Mouse (Mus musculus) MEL (cell line): ENCODE results near the gene Zeb2. TPM values are rescaled to one million over a fixed set of nuclear protein-coding genes. Genes with fewer than 3 reads are reported as not detected.

Source experiments
- DNase-seq: peaks from one replicate; pipeline ENCODE4 v3.0.0; 2011; ENCODE audit warnings: low read depth, low spot score
- H3K27ac ChIP-seq: 2 replicates; pipeline ENCODE4 v1.5.1; 2012; ENCODE audit warnings: low read depth, mild to moderate bottlenecking, control low read depth, low read length, moderate library complexity; ENCODE audit not compliant: control insufficient read depth
- H3K27me3 ChIP-seq, 2 experiments: fragments of 150-350 bp in 1 of 2; sonication (generic) in 1 of 2; 2 replicates each; pipeline ENCODE4 v1.6.1; 2012; ENCODE audit warnings: low read length in 2 of 2, mild to moderate bottlenecking in 2 of 2, improper control_type of control experiment in 1 of 2, moderate library complexity in 1 of 2; ENCODE audit not compliant: insufficient read depth in 2 of 2, control insufficient read depth in 1 of 2
- H3K36me3 ChIP-seq, 2 experiments: 2 replicates each; pipeline ENCODE4 v1.6.1; 2012 to 2014; ENCODE audit warnings: low read length in 2 of 2, improper control_type of control experiment in 1 of 2, inconsistent platforms in 1 of 2, mild to moderate bottlenecking in 1 of 2; ENCODE audit not compliant: insufficient read depth in 2 of 2, control insufficient read depth in 1 of 2
- H3K4me1 ChIP-seq, 2 experiments: fragments of 150-350 bp in 1 of 2; sonication (generic) in 1 of 2; 2 replicates each; pipeline ENCODE4 v1.6.1; 2012; ENCODE audit warnings: low read length in 2 of 2, improper control_type of control experiment in 1 of 2, mild to moderate bottlenecking in 1 of 2; ENCODE audit not compliant: insufficient read depth in 2 of 2, control insufficient read depth in 1 of 2
- H3K4me3 ChIP-seq, 2 experiments: fragments of 150-350 bp in 1 of 2; sonication (generic) in 1 of 2; 2 replicates each; pipeline ENCODE4 v1.5.1; 2012; ENCODE audit warnings: low read depth in 2 of 2, low read length in 2 of 2, mild to moderate bottlenecking in 2 of 2, moderate library complexity in 2 of 2, control low read depth in 1 of 2, improper control_type of control experiment in 1 of 2; ENCODE audit not compliant: control insufficient read depth in 1 of 2, insufficient read depth in 1 of 2
- H3K79me2 ChIP-seq: 2 replicates; pipeline ENCODE4 v1.6.1; 2012; ENCODE audit warnings: mild to moderate bottlenecking, low read length, moderate library complexity; ENCODE audit not compliant: control insufficient read depth, poor library complexity, insufficient read depth
- H3K9ac ChIP-seq: 2 replicates; pipeline ENCODE4 v1.6.1; 2012; ENCODE audit warnings: low read depth, mild to moderate bottlenecking, control low read depth, low read length, moderate library complexity; ENCODE audit not compliant: control insufficient read depth, poor library complexity, severe bottlenecking
- H3K9me3 ChIP-seq: fragments of 150-350 bp; sonication (generic); replicated peaks from 2 replicates; pipeline ENCODE4 v1.6.1; 2012; ENCODE audit warnings: mild to moderate bottlenecking, low read length, improper control_type of control experiment, moderate library complexity; ENCODE audit not compliant: insufficient read depth
- BHLHE40 ChIP-seq: IDR thresholded peaks from 2 replicates; pipeline ENCODE4 v1.6.1; 2012; ENCODE audit warnings: low read depth, mild to moderate bottlenecking, inconsistent platforms, low read length, improper control_type of control experiment, borderline replicate concordance
- CHD1 ChIP-seq: IDR thresholded peaks from 2 replicates; pipeline ENCODE4 v1.6.1; 2012; ENCODE audit warnings: low read depth, mild to moderate bottlenecking, inconsistent platforms, low read length, improper control_type of control experiment
- CTCF ChIP-seq, 3 experiments: IDR thresholded peaks in 2 of 3; conservative IDR thresholded peaks in 1 of 3; 2 replicates each; pipeline ENCODE4 v1.5.1; 2011 to 2012; ENCODE audit warnings: low read length in 3 of 3, low read depth in 2 of 3, mild to moderate bottlenecking in 2 of 3, improper control_type of control experiment in 1 of 3, inconsistent platforms in 1 of 3, mixed read lengths in 1 of 3, moderate library complexity in 1 of 3; ENCODE audit not compliant: control insufficient read depth in 1 of 3, insufficient read depth in 1 of 3, poor library complexity in 1 of 3, severe bottlenecking in 1 of 3
- E2F4 ChIP-seq: IDR thresholded peaks from 2 replicates; pipeline ENCODE4 v1.6.1; 2011; ENCODE audit warnings: low read depth, low read length, improper control_type of control experiment, borderline replicate concordance
- ELF1 ChIP-seq: IDR thresholded peaks from 2 replicates; pipeline ENCODE4 v1.6.1; 2014; ENCODE audit warnings: low read depth, mild to moderate bottlenecking, inconsistent platforms, low read length, improper control_type of control experiment, moderate library complexity
- EP300 ChIP-seq, 2 experiments: IDR thresholded peaks; 2 replicates each; pipeline ENCODE4 v1.6.1; 2011; ENCODE audit warnings: improper control_type of control experiment in 2 of 2, low read length in 2 of 2, low read depth in 1 of 2, mild to moderate bottlenecking in 1 of 2
- ETS1 ChIP-seq: IDR thresholded peaks from 2 replicates; pipeline ENCODE4 v1.6.1; 2012; ENCODE audit warnings: low read depth, mild to moderate bottlenecking, inconsistent platforms, low read length, improper control_type of control experiment, moderate library complexity
- GATA1 ChIP-seq: IDR thresholded peaks from 2 replicates; pipeline ENCODE4 v1.6.1; 2011; ENCODE audit warnings: low read depth, low read length, improper control_type of control experiment
- HCFC1 ChIP-seq: IDR thresholded peaks from 2 replicates; pipeline ENCODE4 v1.6.1; 2012; ENCODE audit warnings: low read depth, mild to moderate bottlenecking, inconsistent platforms, low read length, improper control_type of control experiment, moderate library complexity
- KAT2A ChIP-seq: conservative IDR thresholded peaks from 2 replicates; pipeline ENCODE4 v1.6.1; 2012; ENCODE audit warnings: low read depth, low read length, improper control_type of control experiment, inconsistent platforms
- MAX ChIP-seq: IDR thresholded peaks from 2 replicates; pipeline ENCODE4 v1.6.1; 2011; ENCODE audit warnings: low read length, improper control_type of control experiment
- MAZ ChIP-seq: IDR thresholded peaks from 2 replicates; pipeline ENCODE4 v1.6.1; 2012; ENCODE audit warnings: low read depth, mild to moderate bottlenecking, inconsistent platforms, low read length, improper control_type of control experiment
- MXI1 ChIP-seq: IDR thresholded peaks from 2 replicates; pipeline ENCODE4 v1.6.1; 2011; ENCODE audit warnings: mild to moderate bottlenecking, low read depth, low read length, improper control_type of control experiment
- MYB ChIP-seq: IDR thresholded peaks from 2 replicates; pipeline ENCODE4 v1.6.1; 2011; ENCODE audit warnings: mild to moderate bottlenecking, low read depth, low read length, improper control_type of control experiment
- MYC ChIP-seq: IDR thresholded peaks from 2 replicates; pipeline ENCODE4 v1.6.1; 2011; ENCODE audit warnings: low read depth, mild to moderate bottlenecking, low read length, improper control_type of control experiment, moderate library complexity
- NELFE ChIP-seq: IDR thresholded peaks from 2 replicates; pipeline ENCODE4 v1.6.1; 2011; ENCODE audit warnings: low read depth, low read length, improper control_type of control experiment
- NRF1 ChIP-seq: IDR thresholded peaks from 2 replicates; pipeline ENCODE4 v1.6.1; 2014; ENCODE audit warnings: low read depth, mild to moderate bottlenecking, inconsistent platforms, low read length, improper control_type of control experiment, moderate library complexity; ENCODE audit not compliant: poor library complexity, insufficient read depth, severe bottlenecking
- POLR2A ChIP-seq, 2 experiments: IDR thresholded peaks; 2 replicates each; pipeline ENCODE4 v1.6.1; 2011 to 2012; ENCODE audit warnings: low read length in 2 of 2, mild to moderate bottlenecking in 2 of 2, control low read depth in 1 of 2, improper control_type of control experiment in 1 of 2, low read depth in 1 of 2, moderate library complexity in 1 of 2; ENCODE audit not compliant: control insufficient read depth in 1 of 2, insufficient read depth in 1 of 2, poor library complexity in 1 of 2
- POLR2AphosphoS2 ChIP-seq: IDR thresholded peaks from 2 replicates; pipeline ENCODE4 v1.6.1; 2011; ENCODE audit warnings: low read length, improper control_type of control experiment
- RCOR1 ChIP-seq: IDR thresholded peaks from 2 replicates; pipeline ENCODE4 v1.6.1; 2012; ENCODE audit warnings: low read depth, mild to moderate bottlenecking, inconsistent platforms, low read length, improper control_type of control experiment
- SIN3A ChIP-seq: IDR thresholded peaks from 2 replicates; pipeline ENCODE4 v1.6.1; 2012; ENCODE audit warnings: low read length, improper control_type of control experiment, inconsistent platforms
- SMC3 ChIP-seq: IDR thresholded peaks from 2 replicates; pipeline ENCODE4 v1.6.1; 2011; ENCODE audit warnings: low read depth, low read length, improper control_type of control experiment
- TAL1 ChIP-seq: IDR thresholded peaks from 2 replicates; pipeline ENCODE4 v1.6.1; 2012; ENCODE audit warnings: mild to moderate bottlenecking, inconsistent platforms, low read length, moderate library complexity, mixed read lengths
- TBP ChIP-seq: IDR thresholded peaks from 2 replicates; pipeline ENCODE4 v1.8.0; 2011; ENCODE audit warnings: low read depth, low read length, improper control_type of control experiment
- TCF12 ChIP-seq: IDR thresholded peaks from 2 replicates; pipeline ENCODE4 v1.6.1; 2014; ENCODE audit warnings: low read depth, mild to moderate bottlenecking, inconsistent platforms, low read length, improper control_type of control experiment, moderate library complexity
- UBTF ChIP-seq: IDR thresholded peaks from 2 replicates; pipeline ENCODE4 v1.6.1; 2012; ENCODE audit warnings: low read depth, mild to moderate bottlenecking, inconsistent platforms, low read length, improper control_type of control experiment, moderate library complexity, borderline replicate concordance; ENCODE audit not compliant: insufficient read depth
- USF1 ChIP-seq: IDR thresholded peaks from 2 replicates; pipeline ENCODE4 v1.6.1; 2014; ENCODE audit warnings: low read depth, mild to moderate bottlenecking, inconsistent platforms, low read length, improper control_type of control experiment, moderate library complexity
- ZC3H11A ChIP-seq: IDR thresholded peaks from 2 replicates; pipeline ENCODE4 v1.6.1; 2012; ENCODE audit warnings: low read depth, mild to moderate bottlenecking, inconsistent platforms, low read length, improper control_type of control experiment
- ZKSCAN1 ChIP-seq: IDR thresholded peaks from 2 replicates; pipeline ENCODE4 v1.6.1; 2012; ENCODE audit warnings: low read depth, mild to moderate bottlenecking, inconsistent platforms, low read length, improper control_type of control experiment, moderate library complexity
- ZMIZ1 ChIP-seq: IDR thresholded peaks from 2 replicates; pipeline ENCODE4 v1.6.1; 2012; ENCODE audit warnings: low read depth, mild to moderate bottlenecking, inconsistent platforms, low read length, improper control_type of control experiment, moderate library complexity
- ZNF384 ChIP-seq: IDR thresholded peaks from 2 replicates; pipeline ENCODE4 v1.6.1; 2012; ENCODE audit warnings: low read depth, mild to moderate bottlenecking, inconsistent platforms, low read length, improper control_type of control experiment
- polyA plus RNA-seq, 2 experiments: library from polyadenylated mRNA; stranded (reverse) in 1 of 2; unstranded in 1 of 2; fragments of >175 nt in 1 of 2; fragments of >200 nt in 1 of 2; gene quantifications; 2 replicates each; pipeline versions ENCODE4 v1.2.1 to v1.2.4; 2012; ENCODE audit warnings: low replicate concordance in 2 of 2, low read depth in 1 of 2; ENCODE audit not compliant: insufficient read length in 2 of 2, insufficient read depth in 1 of 2, missing spikeins in 1 of 2
- total RNA-seq: library from RNA; depleted of rRNA; stranded (reverse); fragments of 300-350 nt; gene quantifications from 2 replicates; pipeline ENCODE4 v1.2.3, GENCODE M21; 2012

Gene Zeb2
- total and polyA plus RNA-seq, 3 experiments, result 12.8 to 12.9 TPM; not detected in 1

DNA sequence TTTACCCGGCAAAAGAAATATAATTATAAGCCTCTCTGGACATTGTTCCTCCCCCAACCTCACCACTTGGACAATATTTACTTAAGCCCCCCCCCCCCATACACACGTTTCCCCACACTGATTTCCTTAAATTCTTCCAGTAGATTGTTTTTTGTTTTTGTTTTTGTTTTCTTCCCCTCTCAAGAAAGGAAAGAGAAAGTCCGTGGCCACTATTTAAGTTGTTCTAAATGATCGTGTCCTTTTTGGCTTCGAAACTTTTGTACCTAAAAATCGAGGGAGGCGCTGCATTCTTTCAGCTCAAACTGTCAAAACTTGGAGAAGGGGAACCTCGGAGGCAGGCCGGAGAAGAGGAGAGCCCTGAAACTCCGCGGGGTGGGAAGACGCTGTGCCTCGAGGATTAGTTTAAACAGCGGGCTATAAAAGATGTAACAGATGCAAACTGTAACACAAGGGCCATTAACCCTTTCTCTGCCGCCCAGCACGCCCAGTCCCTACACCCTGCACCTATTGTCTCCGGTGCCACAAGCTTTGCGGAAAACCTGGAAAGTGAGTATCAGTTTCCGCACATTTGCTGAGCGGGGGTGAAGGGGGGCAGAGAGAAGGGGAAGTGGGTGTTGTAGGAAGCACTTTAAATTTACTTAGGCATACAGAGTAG lies 6.3 kb downstream of the Zeb2 start:
- H3K9ac ChIP-seq, result peak overlapping the region; percentile 99
- DNase-seq, result peak; percentile 88
- H3K9me3 ChIP-seq, result no peaks in the 10 kb centered on the region
- H3K27me3 ChIP-seq, result no peaks in the 10 kb centered on the region
- peak overlapping the region; percentile 85 for H3K27ac ChIP-seq
- TF ChIP-seq NRF1 (no peak), ZC3H11A (0 out of 2 replicates have a peak, but pooled peaks have one; percentile 1), POLR2A (IDR thresholded peaks at IDR 0.05; ENCODE audit: control insufficient read depth in 1 of 2, insufficient read depth in 1 of 2, low read depth in 1 of 2, low read length in 2 of 2, poor library complexity in 1 of 2) (no peak; a peak in 1 of 4 replicates), MAX (peak; percentile 73), MYC (peak; percentile 47; the same call in 1 of the 2 replicates), EP300 (IDR thresholded peaks at IDR 0.05; ENCODE audit: low read depth in 1 of 2, low read length in 2 of 2) (peak in 1 of 2 experiments; percentile 76; a peak in 2 of 4 replicates), SMC3 (peak; percentile 30), MAZ (peak; percentile 66; the same call in 1 of the 2 replicates), TBP (peak; percentile 78), RCOR1 (peak; percentile 23; the same call in 1 of the 2 replicates), MXI1 (peak; percentile 62), KAT2A (no peak), ZNF384 (0 out of 2 replicates have a peak, but pooled peaks have one; percentile 25), CHD1 (peak; percentile 70; the same call in 1 of the 2 replicates), MYB (no peak), USF1 (no peak), BHLHE40 (no peak), TCF12 (peak; percentile 69), ELF1 (peak; percentile 43; the same call in 1 of the 2 replicates), TAL1 (peak; percentile 45; the same call in 1 of the 2 replicates), HCFC1 (no peak), NELFE (peak; percentile 20), CTCF (IDR thresholded peaks at IDR 0.05 in 2 of 3, conservative IDR thresholded peaks at IDR 0.05 in 1 of 3; ENCODE audit: control insufficient read depth in 1 of 3, insufficient read depth in 1 of 3, low read depth in 2 of 3, low read length in 3 of 3, poor library complexity in 1 of 3, severe bottlenecking in 1 of 3) (no peak), SIN3A (peak; percentile 75), ZMIZ1 (no peak), ETS1 (peak; percentile 71), UBTF (0 out of 2 replicates have a peak, but pooled peaks have one; percentile 62), GATA1 (0 out of 2 replicates have a peak, but pooled peaks have one; percentile 23), E2F4 (no peak), ZKSCAN1 (no peak), POLR2AphosphoS2 (0 out of 2 replicates have a peak, but pooled peaks have one; percentile 23)
- H3K4me3 ChIP-seq, result peak overlapping the region; percentile 98
- peaks cover 0 to 8% of the 10 kb centered on the region in 2 experiments; a peak in 2 of 4 replicates for H3K4me1 ChIP-seq
- peaks cover 0 to 12% of the 10 kb centered on the region in 2 experiments; a peak in 3 of 4 replicates for H3K36me3 ChIP-seq
- peaks cover 56% of the 10 kb centered on the region for H3K79me2 ChIP-seq
